Mouse (Mus musculus) 3T3-L1 (cell line): ENCODE data around the gene Kirrel3.

Experiments used
- DNase-seq: peaks from one replicate; pipeline ENCODE4 v3.0.0-alpha.2; 2015; ENCODE audit warnings: low read depth, low spot score

Gene Kirrel3

DNA sequence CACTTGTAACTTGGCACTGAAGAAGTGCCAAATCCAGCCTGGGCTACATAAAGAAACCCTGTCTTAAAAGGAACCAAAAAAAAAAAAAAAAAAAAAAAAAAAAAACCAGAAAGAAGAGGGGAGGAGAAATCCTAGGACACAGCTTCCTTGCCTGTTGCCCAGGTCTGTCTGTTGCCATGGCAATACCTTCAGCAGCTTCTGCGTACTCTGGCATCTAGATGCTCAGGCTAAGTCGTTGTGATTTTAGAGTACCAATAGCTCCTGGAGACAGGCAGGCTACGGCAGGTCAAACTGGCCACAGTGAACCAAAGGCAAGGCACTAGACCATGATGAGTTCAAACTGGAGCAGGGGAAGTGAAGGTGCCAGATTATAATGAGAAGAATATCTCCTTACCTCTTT, 568.0 kb downstream of the Kirrel3 start:
- DNase-seq = no peak

GRCm38 (mm10) chr9:35055528-35056330, 570.0 kb downstream of the Kirrel3 start:
- no peak for DNase-seq

GRCm38 (mm10) chr9:35056611-35057010, 570.9 kb downstream of the Kirrel3 start:
- no peak for DNase-seq

- DNase-seq = no peak
These were observed 571.9 kb downstream of the Kirrel3 start for GRCm38 (mm10) chr9:35057631-35058030.

GRCm38 (mm10) chr9:35058186-35058585, 572.5 kb downstream of the Kirrel3 start:
- no peak for DNase-seq

DNA sequence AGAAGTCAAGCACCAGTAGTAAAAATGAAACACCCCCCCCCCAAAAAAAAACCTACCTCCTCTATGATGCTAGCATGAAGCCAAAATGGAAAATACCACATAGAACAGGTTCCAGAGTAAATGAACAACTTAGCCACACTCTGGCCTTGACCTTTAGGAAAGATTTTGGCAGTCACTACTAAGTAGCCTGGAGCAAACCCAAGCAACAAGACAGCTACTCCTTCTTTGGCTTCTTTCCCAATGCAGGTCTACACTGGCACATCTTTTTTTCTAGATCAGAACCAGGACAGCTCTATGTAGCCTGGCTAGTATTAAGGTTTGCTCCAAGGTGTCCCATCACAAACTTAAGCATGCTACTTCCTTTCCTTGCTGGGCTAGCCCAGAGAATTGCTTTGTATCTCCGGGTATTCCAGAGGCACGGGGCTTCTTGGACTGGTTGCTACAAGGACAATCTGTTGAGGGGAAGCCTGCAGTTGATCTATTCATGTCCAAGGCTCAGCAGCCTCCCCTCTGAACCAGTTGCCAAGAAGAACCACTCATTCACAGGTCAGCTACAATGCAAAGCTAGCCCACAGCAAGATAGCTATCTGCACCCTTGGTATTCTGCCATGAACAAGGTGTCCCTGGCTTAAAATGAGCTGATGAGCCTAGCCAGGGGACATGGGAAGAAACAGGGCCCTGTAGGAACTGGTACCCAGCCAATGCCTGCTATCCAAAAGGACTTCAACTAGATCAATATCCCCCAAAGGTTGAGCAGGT, 573.1 kb downstream of the Kirrel3 start:
- peak; percentile 52 for DNase-seq

DNA sequence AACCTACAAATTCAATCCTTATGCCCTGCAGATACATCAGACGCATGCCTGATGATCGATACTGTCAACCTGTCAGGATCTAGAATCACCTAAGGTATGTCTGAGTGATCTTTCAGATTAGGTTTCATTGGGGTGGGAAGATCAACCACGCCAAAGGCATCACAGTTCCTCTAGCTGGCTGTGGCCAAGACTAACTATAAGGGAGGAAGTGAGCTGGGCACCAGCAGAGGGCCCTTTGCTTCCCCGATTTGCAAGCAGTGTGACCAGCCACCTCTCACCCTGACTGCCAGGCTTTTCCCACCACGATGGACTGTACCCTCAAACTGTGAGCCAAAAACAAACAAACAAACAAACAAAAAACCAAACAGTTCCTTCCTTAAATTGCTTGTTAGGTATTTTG, 574.2 kb downstream of the Kirrel3 start:
- DNase-seq = no peak

- no peak for DNase-seq
These were observed 575.8 kb downstream of the Kirrel3 start for GRCm38 (mm10) chr9:35061446-35061845.
